Mouse (Mus musculus) layer of hippocampus, postnatal 14 days (tissue): Measurements from ENCODE around the gene Adipoq. TPM values are rescaled to one million over a fixed set of nuclear protein-coding genes. Genes with fewer than 3 reads are reported as not detected.
A peak's percentile ranks its signal among the peaks of the same experiment; 100 is the strongest.
"Not testable (repeated sequence)": the region's sequence is repeated elsewhere in the genome, so short reads cannot be mapped to it uniquely, and the experiment has no call there.

ENCODE experiments used
- DNase-seq, 2 experiments: peaks; one replicate each; pipeline ENCODE4 v3.0.0; 2021 to 2022; ENCODE audit warnings: low spot score in 2 of 2, mixed read lengths in 1 of 2
- long read RNA-seq, 2 experiments: library from polyadenylated mRNA; stranded (forward); transcript quantifications; one replicate each; pipeline ENCODE4 v2.0.0; 2021
- total RNA-seq, 2 experiments: library from RNA; stranded (reverse); gene quantifications; 2 replicates each; pipeline ENCODE4 v1.2.3; 2021

Gene Adipoq
- total RNA-seq, result not detected
- long read RNA-seq, experiment 1, result 0 reads
- long read RNA-seq, experiment 2, result 0 reads

- no peak for DNase-seq
Observed at GRCm38 (mm10) chr16:23146280-23146679, at the start of gene Adipoq. Gene Adipoq, plus strand, starts transcription at chr16:23146536.

GRCm38 (mm10) chr16:23096886-23097285, 49.5 kb upstream of the Adipoq start:
- DNase-seq, result not testable (repeated sequence)

DNA sequence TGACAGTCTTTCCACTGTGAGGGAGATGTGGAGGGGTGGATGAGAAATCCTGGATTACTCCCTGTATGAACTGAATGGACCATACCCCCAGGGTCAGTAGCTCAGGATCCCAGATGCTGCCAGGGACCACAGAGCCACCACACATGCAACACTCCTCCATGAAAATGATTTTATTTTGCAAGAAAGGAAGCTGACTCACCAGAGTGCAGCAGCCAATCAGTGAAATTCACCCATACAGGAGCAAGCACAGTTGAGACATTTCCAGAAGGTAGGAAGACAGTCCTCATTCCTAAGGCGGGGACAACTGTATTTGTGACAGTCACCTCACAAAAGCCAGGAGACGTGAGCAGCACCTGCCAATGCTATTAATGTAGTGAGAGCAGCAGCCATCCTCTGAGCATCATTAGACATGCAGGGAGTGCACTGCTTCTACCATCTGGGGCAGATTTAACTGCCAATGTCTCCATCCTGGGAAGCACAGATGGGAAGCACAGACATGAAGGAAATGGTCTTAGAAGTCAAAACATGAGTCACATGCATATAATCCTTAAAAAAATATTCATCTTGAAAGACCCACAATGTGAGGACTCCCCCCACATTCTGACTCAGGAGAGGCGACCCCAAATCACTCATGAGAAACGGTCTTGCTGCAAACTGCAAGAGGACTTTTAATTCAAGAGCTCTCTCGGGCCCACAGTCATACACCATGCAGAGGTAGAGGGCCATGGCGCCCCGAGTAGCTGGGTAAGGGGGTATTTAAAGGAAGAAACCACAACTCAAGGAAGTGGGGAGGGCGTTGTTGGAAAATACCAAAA, 48.8 kb upstream of the Adipoq start:
- peak; percentile 37 to 39 for DNase-seq

DNA sequence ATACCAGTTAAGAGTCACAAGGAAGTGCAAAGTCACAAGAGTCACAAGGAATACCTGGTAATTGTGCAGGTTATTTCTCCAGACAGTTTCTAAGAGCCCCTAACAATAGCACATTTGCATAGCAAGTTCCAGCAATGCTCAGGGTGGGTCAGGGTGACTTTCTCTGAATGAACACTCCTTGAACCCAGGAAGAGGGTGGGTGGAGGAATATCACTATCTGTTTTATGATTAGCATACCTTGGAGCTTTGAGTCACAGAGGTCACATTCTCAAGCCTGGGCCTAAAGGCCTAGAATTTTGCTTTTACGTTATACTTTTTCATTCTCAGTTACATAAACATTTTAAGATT, 48.3 kb upstream of the Adipoq start:
- not testable (repeated sequence) for DNase-seq

- DNase-seq, result no peak
Observed at GRCm38 (mm10) chr16:23099632-23100031, 46.7 kb upstream of the Adipoq start.

GRCm38 (mm10) chr16:23100099-23100575, 46.2 kb upstream of the Adipoq start:
- no peak for DNase-seq

DNA sequence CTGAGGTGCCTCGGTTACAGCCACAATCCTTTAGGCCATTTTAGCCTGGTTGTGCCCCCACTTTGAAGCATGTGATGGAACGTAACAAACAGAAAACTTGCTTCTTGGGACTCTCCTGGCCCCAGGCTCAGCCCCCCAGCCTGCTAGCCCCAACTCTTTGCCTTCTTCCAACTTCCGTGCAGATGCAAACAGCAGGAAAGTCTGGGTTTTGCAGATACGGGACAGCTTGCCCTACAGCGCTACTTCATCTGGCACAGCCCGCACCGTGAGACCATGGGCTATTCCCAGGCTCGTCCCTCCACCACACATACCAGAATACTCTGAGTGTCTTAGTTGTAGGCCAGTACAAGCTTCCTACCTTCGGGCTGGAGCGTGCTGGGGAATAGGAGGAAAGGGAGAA, 45.7 kb upstream of the Adipoq start:
- no peak for DNase-seq

DNA sequence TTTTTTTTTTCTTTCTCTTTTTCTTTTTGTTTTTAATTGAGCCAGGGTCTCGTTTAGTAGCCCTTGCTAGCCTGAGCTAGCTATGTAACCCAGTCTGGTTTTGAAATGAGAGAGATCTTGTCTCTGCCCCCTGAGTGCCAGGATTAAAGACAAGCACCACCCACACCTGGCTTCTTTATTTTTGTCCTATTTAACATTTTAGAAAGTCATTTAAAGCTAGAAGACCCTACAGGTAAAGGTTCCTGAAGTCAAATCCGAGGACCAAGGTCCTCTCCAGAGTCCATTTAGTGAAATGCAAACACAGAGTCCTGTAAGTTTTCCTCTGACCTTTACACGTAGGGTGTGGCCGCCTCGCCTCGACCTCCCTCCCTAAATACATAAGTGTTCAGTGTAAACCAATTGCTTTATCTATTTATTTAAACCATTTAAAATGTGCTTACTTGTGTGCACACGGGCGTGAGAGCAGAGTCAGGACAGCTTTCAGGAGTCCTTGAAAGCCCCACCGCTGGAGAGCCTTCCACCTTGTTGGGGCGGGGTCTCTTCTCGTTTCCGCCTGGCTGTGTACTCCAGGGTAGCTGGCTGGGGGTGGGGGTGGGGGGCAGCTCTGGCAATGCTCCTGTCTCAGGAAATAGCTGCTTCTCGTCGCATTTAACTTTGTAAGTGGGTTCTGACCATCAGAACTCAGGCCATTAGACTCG, 43.8 kb upstream of the Adipoq start:
- no peak for DNase-seq

DNA sequence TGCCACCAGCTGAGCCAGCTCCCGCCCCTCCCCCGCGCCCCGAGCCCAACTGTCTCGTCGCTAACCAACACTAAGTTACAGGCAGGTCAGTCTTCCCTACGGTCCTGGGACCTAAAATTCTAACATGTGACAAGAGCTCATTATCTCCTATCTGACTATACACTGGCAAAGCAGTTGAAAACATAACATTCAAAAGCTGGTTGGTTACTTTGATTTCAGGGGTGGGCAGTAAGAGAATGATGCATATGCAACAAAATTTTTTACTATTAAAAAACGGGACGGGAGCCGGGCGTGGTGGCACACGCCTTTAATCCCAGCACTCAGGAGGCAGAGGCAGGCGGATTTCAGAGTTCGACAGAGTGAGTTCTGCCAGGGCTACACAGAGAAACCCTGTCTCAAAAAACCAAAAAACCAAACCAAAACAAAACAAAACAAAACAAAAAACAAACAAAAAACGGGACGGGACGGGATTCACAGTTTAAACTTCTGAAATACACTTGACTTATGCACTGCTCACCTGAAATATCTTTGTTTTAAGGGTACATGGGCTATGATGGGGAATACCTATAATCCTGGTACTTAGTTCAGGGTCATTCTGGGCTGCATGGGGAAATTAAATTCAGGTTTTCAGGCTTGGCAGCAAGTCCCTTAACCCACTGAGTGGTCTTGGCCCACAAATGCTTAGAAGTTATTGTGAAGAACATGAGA, 43.1 kb upstream of the Adipoq start:
- no peak for DNase-seq

DNA sequence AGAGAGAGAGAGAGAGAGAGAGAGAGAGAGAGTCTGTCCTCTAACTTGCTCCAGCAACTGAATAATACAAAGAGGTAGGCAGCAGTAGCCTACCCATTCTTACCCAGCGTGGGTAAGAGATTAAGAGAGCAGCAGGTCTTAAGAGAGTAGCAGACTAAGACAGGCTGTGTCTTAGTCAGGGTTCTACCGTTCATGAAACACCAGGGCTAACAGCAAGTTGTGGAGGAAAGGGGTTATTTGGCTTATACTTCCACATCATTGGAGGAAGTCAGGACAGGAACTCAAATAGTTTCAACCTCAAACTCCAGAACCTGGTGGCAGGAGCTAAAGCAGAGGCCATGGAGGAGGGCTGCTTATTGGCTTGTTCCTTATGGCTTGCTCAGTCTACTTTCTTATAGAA, 42.5 kb upstream of the Adipoq start:
- no peak for DNase-seq

GRCm38 (mm10) chr16:23106121-23106520, 40.2 kb upstream of the Adipoq start:
- DNase-seq, result no peak

DNA sequence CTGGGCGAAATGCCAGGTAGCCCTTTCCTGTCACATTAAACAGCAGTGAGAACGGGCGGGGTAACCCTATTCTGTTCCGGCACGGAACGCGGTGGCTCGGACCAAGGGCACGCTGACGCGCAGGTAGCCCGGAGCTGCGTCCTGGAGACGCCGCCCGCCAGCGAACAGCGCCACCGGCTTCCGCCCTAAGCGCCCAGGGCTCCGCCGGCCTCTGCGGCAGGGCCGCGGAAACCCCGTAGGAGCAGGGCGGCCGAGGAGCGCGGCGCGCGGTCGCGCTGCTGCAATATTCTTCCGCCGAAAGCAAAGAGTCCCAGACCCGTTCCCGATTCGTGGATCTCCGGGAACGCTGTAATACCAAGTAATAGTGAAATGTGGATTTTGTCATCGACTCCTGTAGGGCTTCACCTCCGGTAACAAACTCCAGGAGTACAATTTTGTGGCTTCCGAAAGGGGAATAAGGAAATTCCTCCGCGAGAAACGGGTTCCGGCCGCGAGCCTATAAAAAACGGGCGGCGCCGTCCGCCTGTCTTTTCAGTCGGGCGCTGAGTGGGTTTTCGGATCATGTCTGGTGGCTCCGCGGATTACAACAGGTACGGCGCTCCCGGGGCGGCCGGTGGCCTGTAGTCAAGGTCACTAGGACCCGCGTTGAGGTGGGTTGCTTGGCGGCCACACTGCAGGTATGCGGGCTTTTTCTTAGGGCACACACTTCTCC, 38.9 kb upstream of the Adipoq start, which contains the start of gene Eif4a2:
Eif4a2 (plus strand) TSS at position 214 of the 712 bp plus-strand sequence.
- DNase-seq, result peak; percentile 92 to 96

- peak; percentile 81 to 84 for DNase-seq
Observed at GRCm38 (mm10) chr16:23107946-23108759, 38.2 kb upstream of the Adipoq start.

DNA sequence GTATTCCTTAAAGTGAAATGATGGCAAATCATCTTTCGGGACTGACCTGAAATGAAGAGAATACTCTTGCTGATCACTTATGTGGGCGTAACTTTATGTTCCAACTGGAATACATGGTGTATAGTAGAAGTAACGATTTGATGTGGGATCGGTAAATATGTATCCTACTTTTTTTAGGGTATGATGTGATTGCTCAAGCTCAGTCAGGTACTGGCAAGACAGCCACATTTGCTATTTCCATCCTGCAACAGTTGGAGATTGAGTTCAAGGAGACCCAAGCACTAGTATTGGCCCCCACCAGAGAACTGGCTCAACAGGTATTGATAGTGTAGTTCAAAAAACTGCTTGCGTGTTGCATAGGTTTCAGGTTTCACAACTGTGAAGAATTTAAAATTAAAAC, 37.4 kb upstream of the Adipoq start:
- no peak for DNase-seq

- no peak for DNase-seq
Observed at GRCm38 (mm10) chr16:23109350-23110280, 36.7 kb upstream of the Adipoq start.

- no peak for DNase-seq
Observed at GRCm38 (mm10) chr16:23112348-23112747, 34.0 kb upstream of the Adipoq start.

- DNase-seq, result no peak
Observed at GRCm38 (mm10) chr16:23112861-23113435, 33.4 kb upstream of the Adipoq start.

DNA sequence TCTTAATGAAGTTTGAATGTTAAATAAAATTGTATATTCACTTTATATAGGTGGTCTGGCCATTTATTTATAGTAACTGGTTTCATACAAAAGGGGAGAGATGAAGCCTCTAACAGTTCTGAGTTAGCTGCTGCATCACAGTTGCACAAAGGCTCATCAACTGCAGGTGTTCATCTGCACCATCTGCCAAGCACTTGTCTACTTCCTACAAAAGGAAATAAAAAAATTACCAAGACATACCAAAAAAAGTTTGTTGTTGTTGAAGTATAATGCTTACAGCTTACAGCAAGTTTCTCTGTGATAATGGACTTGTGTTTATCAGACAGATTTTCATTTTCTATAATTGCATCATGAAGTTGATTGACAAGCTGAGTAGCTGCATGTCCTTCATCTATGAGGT, 32.4 kb upstream of the Adipoq start:
- no peak for DNase-seq
